Mouse (Mus musculus): ENCODE results near the gene Zcchc7. TPM values are rescaled to one million over a fixed set of nuclear protein-coding genes. Genes with fewer than 3 reads are reported as not detected.

Gene Zcchc7
- total and polyA plus RNA-seq, 2 experiments from 2014 or later, result 23.6 to 27.5 TPM

DNA sequence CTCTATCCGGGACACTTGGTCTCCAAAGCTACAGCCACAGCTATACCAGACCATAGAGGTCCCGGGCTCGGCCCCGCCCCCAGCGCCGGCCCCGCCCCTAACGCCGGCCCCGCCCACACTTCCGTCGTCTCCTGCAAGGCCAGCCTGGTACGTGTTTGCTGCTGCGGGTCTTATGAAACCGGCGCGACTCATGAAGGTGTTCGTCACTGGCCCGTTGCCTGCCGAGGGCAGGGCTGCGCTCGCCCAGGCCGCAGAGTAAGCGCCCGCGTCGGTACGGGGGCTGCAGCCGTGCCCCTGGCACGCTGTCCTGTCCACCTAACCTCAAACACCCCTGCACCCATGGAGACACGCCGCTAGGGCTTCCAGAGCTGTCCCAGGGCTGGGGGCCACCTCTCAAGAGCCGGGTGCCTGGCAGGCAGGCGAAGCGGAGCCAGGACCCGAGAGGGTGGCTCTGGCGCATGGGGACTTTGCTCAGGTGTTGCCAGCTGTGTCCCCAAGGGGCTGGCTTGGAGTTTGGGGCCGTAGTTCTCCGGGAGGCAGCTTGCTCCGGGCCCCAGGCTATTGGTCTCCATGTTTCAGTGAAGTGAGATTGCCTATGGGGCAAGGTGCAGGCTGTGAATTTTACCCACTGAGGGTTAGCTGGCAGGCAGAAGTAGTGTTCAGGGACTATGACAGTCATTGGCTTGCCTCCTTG, 225.8 kb downstream of the Zcchc7 start, which contains the start of gene Grhpr:
Grhpr (plus strand) TSS at position 116 of the 694 bp plus-strand sequence.
- Histone ChIP-seq H3K4me1 (ENCODE audit: insufficient read depth) (peaks cover 8% of the 10 kb centered on the region; the same call in 1 of the 2 replicates), H3K9ac (peak within 1 kb of the TSS; percentile 57), H3K27me3 (ENCODE audit: insufficient read depth, low read length) (no peaks in the 10 kb centered on the region), H3K4me2 (ENCODE audit: low read depth) (peak within 1 kb of the TSS; percentile 93), H3K4me3 (ENCODE audit: low read depth, low read length) (peak within 1 kb of the TSS; percentile 52), H3K36me3 (ENCODE audit: insufficient read depth) (no peaks in the 10 kb centered on the region), H3K27ac (ENCODE audit: low read depth, low read length) (no peak within 1 kb of the TSS), H3K9me3 (ENCODE audit: low read length) (no peaks in the 10 kb centered on the region)
- no peak; the same call in 1 of the 2 replicates for TF ChIP-seq CTCF (IDR thresholded peaks at IDR 0.05; ENCODE audit: low read depth)
- ATAC-seq, result peak; percentile 90
- DNase-seq, result peak; percentile 68
- WGBS, result 4% methylated on average over 40 of the region's 40 CpGs

Small RNAs within 50 kb of the gene (microRNA-seq; reads per million reads assigned to microRNA genes)
- 0 reads per million in 2 experiments for gene Gm22639

Other genes starting within 250 kb of the Zcchc7 start
- gene Pax5, start 45.4 kb upstream of the Zcchc7 start, total RNA-seq (2014; rRNA removed), result 0.14 and 1.5 TPM in 2 replicates
- 0.01 TPM in 1 of 2 replicates, not detected in the other for gene Pax5, start 45.4 kb upstream of the Zcchc7 start, polyA plus RNA-seq (2015; fragmentation: Nextera tagmentation; extraction: Ambion mirVana)
- 13.5 and 18.2 TPM in 2 replicates for gene Grhpr, start 225.5 kb downstream of the Zcchc7 start, total RNA-seq (2014; rRNA removed)
- gene Grhpr, start 225.5 kb downstream of the Zcchc7 start, polyA plus RNA-seq (2015; fragmentation: Nextera tagmentation; extraction: Ambion mirVana), result 22.9 and 25.6 TPM in 2 replicates

Measured in forebrain, postnatal 0 days (tissue).